Mouse (Mus musculus) midbrain, embryonic 10.5 days (tissue): ENCODE measurements at regions not wholly inside any gene's neighbourhood (a gene's known extent, or its start where the extent isn't known, plus 50 kb on each side); places are given as distances from the start of the nearest gene placed in this dataset.

Experiments
- DNase-seq: peaks from one replicate; pipeline ENCODE4 v3.0.0-alpha.2; 2017; ENCODE audit warnings: low spot score
- H3K27ac ChIP-seq: fragments of 300-500 bp; sonication (generic); replicated peaks from 2 replicates; pipeline ENCODE4 v1.5.1; 2016; ENCODE audit warnings: mild to moderate bottlenecking
- H3K27me3 ChIP-seq: fragments of 300-500 bp; sonication (generic); 2 replicates; pipeline ENCODE4 v1.6.1; 2016; ENCODE audit warnings: low read depth, mild to moderate bottlenecking; ENCODE audit not compliant: poor library complexity, severe bottlenecking
- H3K36me3 ChIP-seq: fragments of 300-500 bp; sonication (generic); 2 replicates; pipeline ENCODE4 v1.6.1; 2016; ENCODE audit warnings: mild to moderate bottlenecking, moderate library complexity
- H3K4me1 ChIP-seq: fragments of 300-500 bp; sonication (generic); 2 replicates; pipeline ENCODE4 v1.6.1; 2016
- H3K4me3 ChIP-seq: fragments of 300-500 bp; sonication (generic); 2 replicates; pipeline ENCODE4 v1.5.1; 2016; ENCODE audit warnings: mild to moderate bottlenecking, moderate library complexity
- H3K9me3 ChIP-seq: fragments of 300-500 bp; sonication (generic); replicated peaks from 2 replicates; pipeline ENCODE4 v1.6.1; 2016; ENCODE audit warnings: mild to moderate bottlenecking
- WGBS: fragments of 180-500 bp; shearing (Covaris S2); methylation state at CpG from one replicate; pipeline ENCODE4 v1.1.7; 2016; 5-methylcytosine and 5-hydroxymethylcytosine counted together

- Histone ChIP-seq H3K36me3 (no peaks in the 10 kb centered on the region), H3K4me1 (peaks cover 31% of the 10 kb centered on the region), H3K9me3 (no peaks in the 10 kb centered on the region), H3K27me3 (peaks cover 13% of the 10 kb centered on the region), H3K27ac (peak overlapping the region; percentile 24), H3K4me3 (no peak overlapping the region)
- WGBS: 16% methylated on average over 4 of the region's 4 CpGs
- peak; percentile 32 for DNase-seq
These were observed 83.6 kb upstream of the Nck2 start for GRCm38 (mm10) chr1:43360741-43361140.

GRCm38 (mm10) chr1:43361455-43361863 is 82.9 kb upstream of the Nck2 start:
- H3K9me3 ChIP-seq: no peaks in the 10 kb centered on the region
- H3K4me1 ChIP-seq: peaks cover 31% of the 10 kb centered on the region
- H3K27ac ChIP-seq: peak overlapping the region; percentile 59; the same call in 1 of the 2 replicates
- peak; percentile 28 for DNase-seq
- no peaks in the 10 kb centered on the region for H3K36me3 ChIP-seq
- H3K4me3 ChIP-seq: no peak overlapping the region
- peaks cover 13% of the 10 kb centered on the region for H3K27me3 ChIP-seq
- 15% methylated on average over 3 of the region's 3 CpGs for WGBS

- no peak for DNase-seq
- Histone ChIP-seq H3K36me3 (no peaks in the 10 kb centered on the region), H3K27ac (no peak overlapping the region), H3K4me3 (no peak overlapping the region), H3K4me1 (peaks cover 31% of the 10 kb centered on the region), H3K27me3 (peaks cover 13% of the 10 kb centered on the region), H3K9me3 (no peaks in the 10 kb centered on the region)
- WGBS: 61% methylated on average over 5 of the region's 5 CpGs
These were observed 82.2 kb upstream of the Nck2 start for GRCm38 (mm10) chr1:43362136-43362535.

GRCm38 (mm10) chr1:43363178-43363577 is 81.2 kb upstream of the Nck2 start:
- WGBS: 85% methylated on average over 4 of the region's 4 CpGs

DNA sequence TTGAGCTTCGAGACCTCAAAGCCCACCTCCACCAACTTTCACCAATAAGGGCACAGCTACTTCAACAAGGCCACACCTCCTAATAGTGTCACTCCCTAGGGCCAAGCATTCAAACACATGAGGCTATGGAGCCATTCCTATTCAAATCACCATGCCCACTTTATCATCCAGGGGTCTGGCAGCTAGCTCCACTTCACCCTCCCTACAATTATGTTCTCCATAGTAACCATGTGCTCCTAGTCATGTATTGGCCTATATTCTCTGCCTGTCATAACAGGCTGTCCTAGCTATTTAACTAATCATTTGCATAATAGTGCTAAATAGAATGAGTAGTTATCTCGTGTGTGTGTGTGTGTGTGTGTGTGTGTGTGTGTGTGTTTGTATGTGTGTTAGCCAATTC is 77.9 kb upstream of the Nck2 start:
- 89% methylated on average over 2 of the region's 2 CpGs for WGBS

More at GRCm38 (mm10) chr1:43363178-43363577, 81.2 kb upstream of the Nck2 start:
- DNase-seq: no peak
- H3K27ac ChIP-seq: no peak overlapping the region
- H3K36me3 ChIP-seq: no peaks in the 10 kb centered on the region
- no peak overlapping the region for H3K4me3 ChIP-seq
- peaks cover 13% of the 10 kb centered on the region for H3K27me3 ChIP-seq
- peaks cover 29% of the 10 kb centered on the region for H3K4me1 ChIP-seq
- H3K9me3 ChIP-seq: no peaks in the 10 kb centered on the region

DNA sequence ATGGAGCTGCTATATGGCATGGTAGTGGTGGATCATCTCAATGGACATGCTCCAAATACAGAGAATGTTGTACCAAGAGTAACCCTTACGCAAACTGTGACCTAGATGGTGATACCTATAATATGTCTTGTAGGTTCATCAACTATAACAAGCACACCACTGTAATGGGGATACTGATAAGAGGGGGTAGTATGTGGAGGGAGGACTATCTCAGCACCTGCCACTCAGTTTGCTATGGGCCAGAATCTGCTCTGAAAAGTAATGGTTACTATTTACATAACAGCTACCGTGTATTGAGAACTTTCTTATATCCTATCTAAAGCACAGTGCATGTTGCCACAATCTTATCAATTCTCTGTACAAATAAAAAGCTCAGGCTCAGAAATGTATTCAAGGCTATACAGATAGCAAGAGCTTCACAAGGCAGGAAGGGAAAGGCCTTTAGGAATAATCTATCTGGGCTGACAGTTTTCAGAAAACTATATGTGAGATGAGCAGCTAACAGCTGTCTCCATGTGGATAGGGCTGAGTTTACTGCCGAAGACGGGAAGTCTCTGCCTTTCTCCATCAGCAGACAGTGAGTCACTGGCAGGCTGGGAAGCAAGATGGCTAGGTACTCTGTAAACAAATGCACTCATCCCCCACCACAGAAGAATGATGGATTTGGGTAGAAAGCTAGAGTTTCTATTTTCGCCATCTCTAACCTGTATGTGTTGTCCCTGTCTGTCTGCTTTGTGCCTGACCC is 77.1 kb upstream of the Nck2 start:
- H3K27ac ChIP-seq: no peak overlapping the region
- H3K4me1 ChIP-seq: no peaks in the 10 kb centered on the region
- no peaks in the 10 kb centered on the region for H3K36me3 ChIP-seq
- H3K4me3 ChIP-seq: no peak overlapping the region
- WGBS: 92% methylated on average over 5 of the region's 5 CpGs
- H3K27me3 ChIP-seq: peaks cover 13% of the 10 kb centered on the region
- H3K9me3 ChIP-seq: no peaks in the 10 kb centered on the region
- no peak for DNase-seq

More for the DNA sequence above, 77.9 kb upstream of the Nck2 start:
- Histone ChIP-seq H3K4me3 (no peak overlapping the region), H3K27me3 (peaks cover 13% of the 10 kb centered on the region), H3K9me3 (no peaks in the 10 kb centered on the region), H3K36me3 (no peaks in the 10 kb centered on the region), H3K27ac (no peak overlapping the region), H3K4me1 (peaks cover 6% of the 10 kb centered on the region)
- DNase-seq: no peak

GRCm38 (mm10) chr1:43371863-43372262 is 72.5 kb upstream of the Nck2 start:
- Histone ChIP-seq H3K27ac (no peak overlapping the region), H3K4me3 (no peak overlapping the region), H3K36me3 (no peaks in the 10 kb centered on the region), H3K9me3 (no peaks in the 10 kb centered on the region), H3K4me1 (no peaks in the 10 kb centered on the region), H3K27me3 (no peaks in the 10 kb centered on the region)
- no peak for DNase-seq
- WGBS: 80% methylated on average over 1 of the region's 1 CpGs

DNA sequence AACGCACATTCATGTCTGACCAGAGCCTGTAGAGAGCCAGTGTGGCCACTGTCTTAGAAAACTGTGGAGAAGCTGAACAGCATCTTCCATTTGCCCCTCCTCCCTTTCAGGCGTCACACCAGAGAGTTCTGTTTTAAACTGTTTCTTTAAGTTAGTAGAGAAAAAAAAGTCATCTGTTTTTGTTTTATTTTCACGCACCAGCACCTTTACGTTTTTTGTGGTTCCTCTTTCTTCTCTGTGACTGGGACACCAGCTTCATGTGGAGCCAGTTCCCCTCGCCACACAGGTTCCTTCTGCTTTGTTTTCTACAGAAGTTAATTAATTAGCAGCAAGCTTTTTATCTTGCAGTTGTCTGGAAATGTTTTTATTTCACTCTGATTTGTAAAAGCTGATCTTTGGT is 69.4 kb upstream of the Nck2 start:
- Histone ChIP-seq H3K4me1 (peaks cover 8% of the 10 kb centered on the region; the same call in 1 of the 2 replicates), H3K36me3 (no peaks in the 10 kb centered on the region), H3K27me3 (no peaks in the 10 kb centered on the region), H3K27ac (no peak overlapping the region), H3K9me3 (no peaks in the 10 kb centered on the region), H3K4me3 (no peak overlapping the region)
- DNase-seq: no peak
- WGBS: 70% methylated on average over 5 of the region's 5 CpGs

DNA sequence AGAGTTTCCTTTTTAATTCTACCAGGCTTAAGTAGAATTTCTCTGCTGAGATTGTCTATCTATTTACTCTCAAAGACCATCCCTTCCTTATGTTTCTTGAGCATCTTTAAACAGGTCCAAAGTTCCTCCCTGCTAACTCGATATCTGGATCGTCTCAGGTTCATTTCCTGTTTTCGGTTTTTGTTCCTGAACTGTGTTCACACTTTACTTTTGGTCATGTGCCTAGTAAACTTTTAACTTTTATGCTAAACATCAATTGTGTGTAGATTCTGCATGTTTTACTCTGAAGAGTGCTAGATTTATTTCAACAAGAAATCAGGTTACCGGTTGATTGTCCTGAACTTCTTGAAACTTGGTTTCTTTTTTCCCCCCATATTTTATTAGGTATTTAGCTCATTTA is 68.5 kb upstream of the Nck2 start:
- H3K27me3 ChIP-seq: no peaks in the 10 kb centered on the region
- no peaks in the 10 kb centered on the region for H3K9me3 ChIP-seq
- DNase-seq: no peak
- H3K4me3 ChIP-seq: no peak overlapping the region
- H3K27ac ChIP-seq: no peak overlapping the region
- peaks cover 8% of the 10 kb centered on the region; the same call in 1 of the 2 replicates for H3K4me1 ChIP-seq
- H3K36me3 ChIP-seq: no peaks in the 10 kb centered on the region
- 91% methylated on average over 4 of the region's 4 CpGs for WGBS

DNA sequence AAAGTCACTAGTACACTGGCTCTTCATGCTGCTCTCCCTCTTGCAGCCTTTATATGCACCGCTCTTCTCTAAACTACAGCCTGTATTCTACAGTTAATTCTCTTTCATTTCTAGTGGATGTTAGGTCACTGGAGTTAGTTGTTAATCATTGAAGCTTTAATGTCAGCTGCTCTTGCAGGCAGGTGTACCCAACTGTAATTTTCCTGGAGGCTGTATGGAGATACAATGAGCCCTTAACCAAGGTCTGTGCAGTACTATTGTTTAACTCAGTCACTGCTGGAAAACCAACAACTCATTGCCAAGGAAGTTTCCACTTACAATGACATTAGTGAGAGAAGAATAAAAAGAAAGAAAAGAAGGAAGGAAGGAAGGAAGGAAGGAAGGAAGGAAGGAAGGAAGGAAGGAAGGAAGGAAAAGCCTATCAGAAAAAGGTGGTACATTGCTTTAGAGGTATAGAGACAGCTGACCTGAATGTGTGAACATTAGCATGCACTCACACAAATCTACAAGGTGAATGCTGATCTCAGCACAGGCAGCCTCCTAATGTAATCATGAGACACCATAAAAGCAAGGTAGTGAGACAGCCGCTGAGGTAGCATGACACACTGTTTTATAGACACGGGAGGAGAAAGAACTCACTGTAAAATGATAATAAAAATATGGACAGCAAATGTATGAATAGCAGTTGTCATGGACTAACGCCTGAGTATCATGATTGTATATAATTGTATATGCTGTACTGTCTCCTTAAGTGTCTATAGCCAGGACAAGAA is 66.7 kb upstream of the Nck2 start:
- no peaks in the 10 kb centered on the region for H3K36me3 ChIP-seq
- no peak overlapping the region for H3K27ac ChIP-seq
- 90% methylated on average over 4 of the region's 4 CpGs for whole genome bisulfite sequencing
- H3K4me3 ChIP-seq: no peak overlapping the region
- no peaks in the 10 kb centered on the region for H3K9me3 ChIP-seq
- no peaks in the 10 kb centered on the region for H3K27me3 ChIP-seq
- no peak for DNase-seq
- H3K4me1 ChIP-seq: peaks cover 8% of the 10 kb centered on the region; the same call in 1 of the 2 replicates

DNA sequence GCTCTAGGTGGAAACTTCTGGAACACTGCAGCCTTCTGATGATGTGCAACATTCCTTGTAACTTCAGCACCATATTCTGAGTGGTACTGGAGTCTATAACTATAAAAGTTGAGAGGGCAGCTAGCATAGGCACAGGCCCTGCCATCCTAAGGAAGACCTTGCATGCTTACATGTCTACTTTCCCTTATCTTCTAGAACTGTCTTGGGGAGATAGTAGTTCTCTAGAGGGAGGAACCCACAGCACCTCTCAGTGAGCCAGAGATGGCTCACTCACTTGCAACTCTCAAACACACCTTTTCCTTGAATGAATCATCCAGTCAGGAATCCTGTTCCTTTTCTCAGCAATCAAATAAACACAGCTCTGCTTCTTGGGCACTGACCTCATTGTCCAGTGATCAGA is 59.4 kb upstream of the Nck2 start:
- Histone ChIP-seq H3K27me3 (no peaks in the 10 kb centered on the region), H3K9me3 (no peaks in the 10 kb centered on the region), H3K4me3 (no peak overlapping the region), H3K27ac (no peak overlapping the region), H3K4me1 (no peaks in the 10 kb centered on the region), H3K36me3 (no peaks in the 10 kb centered on the region)
- DNase-seq: no peak

- Histone ChIP-seq H3K36me3 (no peaks in the 10 kb centered on the region), H3K9me3 (no peaks in the 10 kb centered on the region), H3K4me1 (peaks cover 11% of the 10 kb centered on the region), H3K27me3 (no peaks in the 10 kb centered on the region), H3K27ac (no peak overlapping the region), H3K4me3 (no peak overlapping the region)
- whole genome bisulfite sequencing: 89% methylated on average over 2 of the region's 2 CpGs
- no peak for DNase-seq
These were observed 50.3 kb upstream of the Nck2 start for GRCm38 (mm10) chr1:43394035-43394434.
